ENCODE assay signal across 10 mouse cellular contexts in the genomic region with DNA sequence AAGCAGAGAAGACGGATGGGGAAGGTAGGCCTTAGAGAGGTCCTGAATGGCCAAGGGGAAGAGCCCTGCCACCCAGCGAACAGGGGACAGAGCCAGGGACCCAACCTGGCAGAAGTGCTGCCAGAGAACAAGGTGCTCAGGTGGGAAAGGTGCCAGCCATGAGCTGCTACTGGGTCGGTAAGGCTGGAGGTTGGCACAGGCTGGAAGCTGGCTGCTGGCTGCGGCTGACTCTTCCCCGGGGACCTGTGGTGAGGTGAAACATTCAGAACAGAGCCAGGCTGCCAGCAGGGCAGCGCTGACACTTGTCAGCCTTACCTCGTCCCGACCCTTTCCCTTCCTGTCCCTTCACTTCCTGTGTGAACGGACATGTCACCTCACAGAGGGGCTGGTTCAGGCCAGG.
DNase-seq lines count a peak whose midpoint lies in the region; ATAC-seq and TF ChIP-seq lines count a peak whose summit lies in the region.
"Had no signal": no experiment of that assay in that cellular context is flagged by ENCODE, and none has a peak within 500 bp of the region (broad histone marks: within the 10 kb centered on the region; RNA-seq: fewer than 3 reads in every experiment).

No protein-coding gene starts in this region.

- H3K27ac ChIP-seq in heart, embryonic 11.5 days (ENCODE audit: low read depth, low read length): peak overlapping the region; percentile 46
- H3K27ac ChIP-seq in heart, embryonic 16.5 days (ENCODE audit: low read length): peak overlapping the region; percentile 30
- 0 out of 2 replicates have a peak overlapping the region, but pooled peaks have one; percentile 31 for H3K27ac ChIP-seq in stomach, postnatal 0 days (replicated peaks)
- H3K27ac ChIP-seq: forebrain, embryonic 15.5 days; layer of hippocampus, adult 2 months had no signal

- no peaks in the 10 kb centered on the region for H3K36me3 ChIP-seq in heart, embryonic 11.5 days (ENCODE audit: control insufficient read depth, insufficient read depth, low read length)
- H3K36me3 ChIP-seq in heart, embryonic 16.5 days (ENCODE audit: control insufficient read depth, insufficient read depth): peaks cover 9% of the 10 kb centered on the region
- H3K36me3 ChIP-seq in stomach, postnatal 0 days (ENCODE audit: control insufficient read depth, insufficient read depth, low read length): peaks cover 6% of the 10 kb centered on the region; the same call in 1 of the 2 replicates
- H3K36me3 ChIP-seq: forebrain, embryonic 15.5 days had no signal

- H3K4me2 ChIP-seq in heart, embryonic 11.5 days: no peak overlapping the region
- no peak overlapping the region for H3K4me2 ChIP-seq in heart, embryonic 16.5 days (ENCODE audit: low read depth, low read length)
- H3K4me2 ChIP-seq in stomach, postnatal 0 days (replicated peaks; ENCODE audit: low read depth): no peak overlapping the region
- H3K4me2 ChIP-seq: forebrain, embryonic 15.5 days had no signal

- H3K9ac ChIP-seq in heart, embryonic 11.5 days (ENCODE audit: low read depth, low read length): peak overlapping the region; percentile 40
- peak overlapping the region; percentile 39 for H3K9ac ChIP-seq in heart, embryonic 16.5 days (ENCODE audit: low read length)
- H3K9ac ChIP-seq in stomach, postnatal 0 days (ENCODE audit: low read length): no peak overlapping the region
- H3K9ac ChIP-seq: forebrain, embryonic 15.5 days had no signal

- no peak for DNase-seq in heart, adult 9 months (ENCODE audit: low spot score in 2 of 2)
- DNase-seq in lung, postnatal 36 days: peak; percentile 47
- DNase-seq in lung, postnatal 10 days: no peak
- DNase-seq in stomach, postnatal 0 days (ENCODE audit: low spot score): no peak
- DNase-seq in testis, postnatal 10 days (ENCODE audit: low spot score): no peak
- DNase-seq: cerebellum, postnatal 36 days had no signal

- no peaks in the 10 kb centered on the region for H3K9me3 ChIP-seq in heart, embryonic 11.5 days (replicated peaks; ENCODE audit: control insufficient read depth, low read length)
- H3K9me3 ChIP-seq in heart, embryonic 16.5 days (replicated peaks; ENCODE audit: control insufficient read depth, low read length): no peaks in the 10 kb centered on the region
- no peaks in the 10 kb centered on the region for H3K9me3 ChIP-seq in stomach, postnatal 0 days (ENCODE audit: control insufficient read depth, low read length)
- H3K9me3 ChIP-seq: forebrain, embryonic 15.5 days had no signal

- no peak for TF ChIP-seq EP300 in stomach, postnatal 0 days (optimal IDR thresholded peaks at IDR 0.05)

- 37% methylated on average over 9 of the region's 9 CpGs for WGBS in heart, embryonic 11.5 days (ENCODE audit: insufficient replicate concordance)
- 27% methylated on average over 9 of the region's 9 CpGs for WGBS in heart, embryonic 16.5 days
- WGBS in stomach, postnatal 0 days: 65% methylated on average over 9 of the region's 9 CpGs

- no peak for TF ChIP-seq CTCF in stomach, postnatal 0 days (IDR thresholded peaks at IDR 0.05; ENCODE audit: low read depth)

- ATAC-seq in heart, embryonic 11.5 days (replicated peaks; ENCODE audit: insufficient number of reproducible peaks, low FRiP score, low TSS enrichment): no peak
- ATAC-seq in heart, embryonic 16.5 days (replicated peaks; ENCODE audit: extremely low read depth, insufficient read depth, low FRiP score): no peak
- ATAC-seq in stomach, postnatal 0 days (ENCODE audit: low FRiP score, low TSS enrichment): no peak
- ATAC-seq: forebrain, embryonic 15.5 days had no signal

- peaks cover 86% of the 10 kb centered on the region for H3K4me1 ChIP-seq in heart, embryonic 11.5 days (ENCODE audit: control insufficient read depth, insufficient read depth, low read length)
- H3K4me1 ChIP-seq in heart, embryonic 16.5 days (ENCODE audit: control insufficient read depth, insufficient read depth, low read length): peaks cover 67% of the 10 kb centered on the region
- peaks cover 9% of the 10 kb centered on the region for H3K4me1 ChIP-seq in stomach, postnatal 0 days (replicated peaks; ENCODE audit: control insufficient read depth, insufficient read depth)

- no peak overlapping the region for H3K4me3 ChIP-seq in heart, embryonic 11.5 days (ENCODE audit: low read depth, low read length)
- no peak overlapping the region for H3K4me3 ChIP-seq in heart, embryonic 16.5 days (ENCODE audit: low read length)
- H3K4me3 ChIP-seq in stomach, postnatal 0 days (ENCODE audit: low read depth, low read length): no peak overlapping the region
- H3K4me3 ChIP-seq: forebrain, embryonic 15.5 days; layer of hippocampus, adult 2 months had no signal

- H3K27me3 ChIP-seq in heart, embryonic 11.5 days (ENCODE audit: control insufficient read depth, insufficient read depth, low read length): no peaks in the 10 kb centered on the region
- no peaks in the 10 kb centered on the region for H3K27me3 ChIP-seq in heart, embryonic 16.5 days (ENCODE audit: control insufficient read depth, insufficient read depth, low read length)
- H3K27me3 ChIP-seq in stomach, postnatal 0 days (ENCODE audit: control insufficient read depth, insufficient read depth, low read length): no peaks in the 10 kb centered on the region
